Mouse (Mus musculus): ENCODE data around the gene B4galt5.

The B4galt5 gene

DNA sequence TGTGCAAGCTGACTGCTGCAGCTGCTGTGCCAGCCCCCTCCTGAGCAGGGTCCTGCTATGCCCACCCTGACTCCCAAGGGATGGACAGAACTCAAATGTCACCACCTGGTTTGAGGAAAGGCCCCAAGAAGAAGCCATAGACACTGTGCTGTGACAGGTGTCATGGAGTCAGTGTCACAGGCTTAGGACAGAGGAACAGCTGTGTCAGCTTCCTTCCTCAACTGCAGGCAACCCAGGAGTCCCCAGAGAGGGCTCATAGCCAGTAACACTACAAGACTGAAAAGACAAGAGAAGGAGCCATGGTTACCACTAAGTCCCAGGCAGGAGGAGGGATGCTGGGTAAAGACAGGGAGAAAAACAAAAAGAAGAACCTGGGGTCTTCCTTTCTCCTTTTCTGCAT lies 7.9 kb upstream of the B4galt5 start:
- DNase-seq: no peak

DNA sequence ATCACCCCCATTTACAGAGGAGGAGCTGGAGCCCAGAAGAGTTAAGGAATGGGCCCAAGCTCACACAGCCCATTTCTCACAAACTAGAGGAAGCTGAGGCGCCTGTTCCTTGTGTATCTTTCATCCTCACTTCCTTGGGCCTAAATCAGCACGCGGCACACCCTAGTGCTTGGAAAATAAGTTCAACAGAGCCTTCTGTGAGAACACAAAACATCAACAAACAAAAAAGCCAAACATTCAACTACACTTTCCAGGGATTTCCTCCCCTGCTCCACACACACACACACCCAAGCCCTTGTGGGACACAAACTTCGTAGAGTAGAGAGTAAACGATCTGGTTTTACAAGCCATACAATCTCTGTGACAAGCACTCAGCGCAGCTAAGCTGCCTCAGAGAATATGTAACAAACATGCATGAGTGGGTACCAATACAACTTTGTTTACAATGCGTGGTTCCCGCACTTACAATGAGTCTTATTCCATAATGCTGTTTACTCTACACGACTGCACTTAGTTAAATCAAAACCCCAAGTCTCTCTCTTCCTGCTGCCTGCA lies 5.7 kb upstream of the B4galt5 start:
- DNase-seq: no peak

DNA sequence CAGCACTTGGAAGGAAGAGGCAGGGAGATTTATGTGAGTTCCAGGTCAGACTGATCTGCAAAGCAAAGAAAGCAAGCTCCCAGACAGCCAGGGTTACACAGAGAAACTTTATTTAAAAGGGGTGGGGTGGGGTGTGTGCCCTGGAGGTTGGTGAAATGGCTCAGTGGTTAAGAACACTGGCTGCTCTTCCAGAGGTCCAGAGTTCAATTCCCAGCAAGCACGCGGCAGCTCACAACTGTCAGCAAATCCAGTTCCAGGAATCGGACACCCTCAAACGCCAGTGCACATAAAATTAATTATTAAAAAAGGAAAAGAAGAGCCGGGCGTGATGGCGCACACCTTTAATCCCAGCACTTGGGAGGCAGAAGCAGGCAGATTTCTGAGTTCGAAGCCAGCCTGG lies 5.1 kb upstream of the B4galt5 start:
- no peak for DNase-seq

DNA sequence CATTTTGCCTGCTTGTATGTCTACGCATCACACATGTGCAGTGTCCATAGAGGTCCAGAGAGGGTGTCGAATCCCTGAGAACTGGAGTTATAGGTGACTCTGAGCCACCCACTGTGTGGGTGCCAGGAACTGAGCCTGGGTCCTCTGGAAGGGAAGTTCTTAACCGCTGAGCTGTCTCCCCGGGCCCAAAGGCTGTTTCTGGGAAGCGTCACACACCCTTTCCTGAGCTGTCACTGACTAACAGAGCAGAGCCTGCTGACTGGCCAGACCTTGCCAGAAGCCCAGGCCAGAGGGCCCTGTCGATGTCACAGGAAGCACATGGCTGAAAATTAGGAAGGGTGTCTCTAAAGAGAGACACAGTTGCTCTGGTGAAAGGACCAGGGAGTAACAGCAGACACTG lies 3.5 kb upstream of the B4galt5 start:
- DNase-seq: no peak

GRCm38 (mm10) chr2:167351371-167351951 lies 2.5 kb upstream of the B4galt5 start:
- DNase-seq: no peak

DNA sequence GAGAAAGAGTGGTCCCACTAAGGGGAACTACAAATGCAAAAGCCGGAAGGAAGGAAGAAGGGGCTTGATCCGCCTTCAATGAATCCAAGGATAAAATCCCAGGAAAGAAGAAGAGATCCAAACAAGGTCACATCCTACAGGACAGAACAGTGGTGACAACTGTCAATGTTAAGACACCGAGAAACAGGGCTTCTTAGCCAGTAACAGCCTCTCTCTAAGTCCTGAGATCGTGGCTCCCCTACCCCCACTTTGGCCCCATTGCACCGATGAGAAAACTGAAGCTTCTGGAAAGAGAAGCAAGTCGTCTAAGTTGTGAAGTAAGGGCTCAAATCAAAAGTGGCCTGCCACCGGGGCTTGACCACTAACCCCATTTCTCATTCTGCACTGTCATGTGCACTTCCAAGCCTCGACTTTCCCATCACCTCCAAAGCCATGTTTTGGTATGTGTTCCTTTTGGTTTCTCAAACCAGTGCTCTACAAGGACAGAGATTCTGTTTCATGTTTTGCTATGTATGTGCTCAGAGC lies 1.2 kb upstream of the B4galt5 start:
- DNase-seq: no peak

DNA sequence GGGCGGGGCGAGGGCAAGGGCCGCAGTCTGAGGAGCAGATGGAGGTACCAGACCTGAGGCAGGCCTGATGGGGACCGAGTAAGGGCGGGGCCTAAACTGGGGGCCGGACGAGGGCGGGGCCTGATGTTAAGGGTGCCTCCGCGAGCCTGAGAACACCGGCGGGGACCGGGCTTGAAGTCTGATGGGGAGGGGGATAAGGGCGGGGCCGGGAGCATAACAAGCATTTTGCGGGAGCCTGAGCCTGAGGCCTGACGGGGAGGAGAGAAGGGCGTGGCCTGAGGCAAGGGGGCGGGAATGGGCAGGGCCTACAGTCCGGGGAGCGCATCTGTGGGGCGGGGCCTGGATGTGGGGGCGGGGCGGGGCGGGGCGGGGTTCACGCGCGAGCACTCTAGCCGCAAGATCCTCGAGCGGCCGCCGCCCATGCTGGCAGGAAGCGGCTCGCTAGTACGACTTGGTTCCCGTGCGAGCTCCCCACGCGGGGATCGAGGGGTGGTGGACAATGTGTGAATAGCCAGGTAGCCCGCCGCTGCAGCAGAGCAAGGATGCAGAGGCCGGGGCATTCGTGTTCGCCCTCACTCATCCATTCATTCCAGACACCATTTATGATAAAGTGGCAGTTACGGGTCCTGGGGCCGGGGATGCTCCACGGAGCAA lies 427 bp upstream of the B4galt5 start:
- DNase-seq: peak; percentile 98

GRCm38 (mm10) chr2:167347991-167348375 lies 1.0 kb downstream of the B4galt5 start:
- peak; percentile 56 for DNase-seq

DNA sequence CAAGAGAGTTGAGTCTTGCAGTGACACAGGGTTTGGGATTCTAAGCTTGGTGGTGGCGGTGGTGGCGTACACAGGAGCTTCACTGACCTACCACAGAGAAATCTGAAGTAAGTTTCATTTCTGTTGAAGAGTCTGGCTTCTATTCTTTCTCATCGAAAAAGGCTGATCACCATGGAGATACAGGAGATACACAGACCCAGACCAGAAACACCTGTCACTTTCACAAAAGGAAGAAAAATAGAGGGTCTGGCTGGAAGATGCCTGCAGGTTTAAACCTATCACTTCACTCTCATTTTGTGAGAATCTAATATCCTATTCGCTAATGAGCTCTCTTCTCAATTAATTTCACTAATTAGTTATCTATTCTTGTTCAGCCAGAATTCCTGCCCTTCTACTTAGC lies 1.6 kb downstream of the B4galt5 start:
- DNase-seq: no peak

- DNase-seq: no peak
Measured at GRCm38 (mm10) chr2:167345508-167346164, 3.3 kb downstream of the B4galt5 start.

DNA sequence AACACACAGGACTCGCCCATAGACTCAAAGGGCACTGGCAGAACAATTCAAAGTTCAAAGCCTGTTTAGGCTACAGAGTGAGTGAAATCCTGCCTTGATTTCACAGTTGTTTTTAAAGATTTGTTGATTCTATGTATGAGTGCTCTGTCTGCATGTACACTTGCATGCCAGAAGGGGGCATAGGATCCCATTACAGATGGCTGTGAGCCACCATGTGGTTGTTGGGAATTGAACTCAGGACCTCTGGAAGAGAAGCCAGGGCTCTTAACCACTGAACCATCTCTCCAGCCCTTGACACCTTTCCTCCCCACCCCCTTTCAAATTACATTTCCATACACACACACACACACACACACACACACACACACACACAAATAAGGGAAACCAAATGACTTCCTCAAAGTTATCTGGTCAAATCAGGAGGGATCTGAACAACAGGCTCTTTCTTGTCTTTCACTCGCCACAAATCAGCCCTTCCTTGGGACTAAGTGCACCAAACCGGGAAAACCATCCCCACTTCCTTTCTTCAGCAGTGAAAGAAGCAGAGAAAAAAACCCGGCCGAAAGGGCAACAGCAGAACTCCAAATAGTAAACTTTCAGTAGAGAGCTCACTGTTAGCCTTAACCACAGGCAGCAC lies 4.0 kb downstream of the B4galt5 start:
- no peak for DNase-seq

DNA sequence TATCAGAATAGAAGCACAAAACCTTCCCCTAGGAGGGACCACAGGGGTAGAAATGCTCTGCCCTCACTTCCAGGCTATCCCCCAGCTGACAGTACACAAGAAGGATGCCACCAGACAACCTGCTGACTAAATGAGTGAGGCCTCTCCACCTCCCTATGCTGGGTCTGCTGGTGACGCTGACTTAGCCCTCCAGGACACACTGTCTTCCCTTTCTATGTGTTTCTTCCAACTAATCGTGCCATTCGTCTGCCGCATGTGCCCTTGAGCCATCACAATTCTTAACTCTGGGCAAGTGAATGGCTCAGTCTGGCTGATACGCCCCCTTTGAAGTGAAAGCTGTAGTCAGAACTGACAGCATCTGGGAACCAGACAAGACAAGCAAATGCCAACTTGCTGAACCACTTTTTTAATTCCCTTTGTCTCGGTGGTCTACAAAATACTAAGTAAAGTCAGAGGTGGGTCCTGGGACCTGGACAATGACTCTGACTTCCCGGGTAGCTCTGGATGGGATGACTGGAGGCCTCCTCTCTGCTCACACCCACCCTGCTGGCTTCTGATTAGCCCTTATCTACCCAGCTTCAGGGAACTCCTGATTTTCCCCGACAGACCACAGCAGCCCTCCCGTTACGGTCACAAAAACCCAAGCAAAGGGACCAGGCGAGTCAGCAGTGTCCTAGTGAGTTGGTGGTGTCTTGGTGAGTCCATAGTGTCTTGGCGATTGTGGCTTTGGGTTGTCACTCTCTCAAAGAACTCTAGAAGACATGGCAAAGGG lies 5.4 kb downstream of the B4galt5 start:
- DNase-seq: no peak

DNA sequence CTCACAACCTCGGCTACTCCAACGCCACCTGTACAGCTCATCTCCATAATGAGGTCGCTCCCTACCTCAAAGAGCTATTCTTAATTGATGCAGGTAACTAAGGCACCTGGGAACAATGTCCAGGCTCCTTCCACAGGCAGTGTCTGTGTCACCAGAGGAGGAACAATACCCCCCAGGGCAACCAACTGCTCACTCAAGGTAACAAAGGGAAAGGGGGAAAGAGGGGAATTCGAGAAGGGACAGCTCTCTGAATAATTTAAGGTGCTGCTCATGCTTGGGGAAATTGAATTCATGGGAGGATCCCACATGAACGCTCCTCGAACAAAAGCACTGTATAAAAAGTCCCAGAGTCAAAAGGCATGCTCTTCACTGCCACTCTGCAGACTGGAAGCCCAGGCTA lies 6.1 kb downstream of the B4galt5 start:
- no peak for DNase-seq

- DNase-seq: no peak
Measured at GRCm38 (mm10) chr2:167337580-167337979, 11.4 kb downstream of the B4galt5 start.

GRCm38 (mm10) chr2:167337214-167337512 lies 11.8 kb downstream of the B4galt5 start:
- no peak for DNase-seq

DNA sequence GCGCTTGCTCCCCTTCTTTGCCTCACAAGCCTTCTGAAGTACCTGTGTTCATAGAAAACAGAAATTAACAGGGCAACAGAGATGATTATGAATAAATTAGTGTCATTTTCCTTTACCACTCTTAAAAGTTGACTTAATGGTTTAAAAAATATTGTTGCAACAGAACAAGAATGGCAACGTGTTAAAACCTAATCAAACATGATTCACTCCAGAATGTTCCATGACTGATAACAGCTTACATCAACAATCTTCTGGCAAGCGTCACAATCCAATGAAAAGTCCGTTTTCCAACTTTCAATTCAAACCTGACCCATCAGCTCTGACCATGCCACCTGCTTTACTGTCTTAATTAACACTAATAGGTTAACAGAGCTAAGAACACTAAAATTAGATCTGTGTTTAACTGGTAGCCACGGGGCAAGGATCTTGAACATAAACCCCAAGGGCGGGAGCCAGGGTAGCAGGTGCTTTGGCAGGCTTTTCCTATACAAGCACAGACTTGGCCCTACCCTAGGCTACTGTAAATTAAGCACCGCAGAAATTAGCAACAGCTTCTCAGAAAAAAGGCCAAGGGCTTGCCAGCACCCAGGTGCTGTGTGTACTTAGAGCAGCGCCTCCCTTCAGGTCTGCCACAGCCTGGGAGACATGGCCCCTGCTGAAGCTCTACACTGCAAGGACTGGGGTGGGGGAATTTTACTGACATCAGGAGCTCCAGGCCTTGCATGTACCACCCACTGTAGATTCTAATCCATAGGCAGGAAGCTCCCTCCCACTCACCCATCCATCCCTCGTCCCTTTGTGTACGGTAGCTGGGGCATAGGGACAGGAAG lies 12.4 kb downstream of the B4galt5 start:
- DNase-seq: no peak

DNA sequence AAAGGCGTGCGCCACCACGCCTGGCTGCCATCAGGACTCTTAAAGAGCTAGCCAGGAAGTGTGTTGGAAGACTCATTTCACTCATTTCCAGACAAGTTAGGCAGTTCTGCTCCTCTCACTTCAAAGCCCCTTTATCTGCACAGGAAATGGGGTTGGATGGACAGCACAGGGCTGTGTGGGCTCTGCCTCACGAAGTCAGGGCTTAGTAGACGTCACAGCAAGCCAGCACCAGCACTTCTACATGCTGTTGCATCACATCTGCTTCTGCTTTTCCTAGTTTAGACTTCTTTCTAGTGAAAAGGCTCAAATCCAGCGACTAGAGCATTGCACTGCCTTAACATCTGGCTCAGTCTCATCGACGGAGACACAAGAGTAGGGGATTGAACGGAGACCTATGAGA lies 13.9 kb downstream of the B4galt5 start:
- no peak for DNase-seq

GRCm38 (mm10) chr2:167334312-167334711 lies 14.7 kb downstream of the B4galt5 start:
- no peak for DNase-seq

DNA sequence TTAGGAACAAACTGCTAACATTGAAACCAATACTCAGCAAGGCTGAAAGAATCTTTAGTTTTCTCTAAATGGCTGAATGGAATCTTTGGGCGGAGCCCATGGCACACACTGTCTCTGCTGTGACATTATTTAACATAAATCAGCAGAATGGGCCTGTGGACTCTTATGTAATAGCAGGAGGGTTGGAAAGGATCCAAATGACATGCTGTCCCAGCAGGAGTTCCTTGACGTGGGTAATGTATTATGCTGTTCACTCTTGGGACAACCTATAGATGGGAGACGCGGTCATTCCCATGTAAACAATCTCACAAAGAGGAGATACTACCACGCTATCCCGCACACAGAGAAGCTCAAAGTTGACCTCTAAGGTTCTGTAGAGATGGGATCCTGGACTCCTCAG lies 15.5 kb downstream of the B4galt5 start:
- no peak for DNase-seq

- DNase-seq: no peak
Measured at GRCm38 (mm10) chr2:167332336-167332987, 16.5 kb downstream of the B4galt5 start.

- DNase-seq: peak; percentile 54
Measured at GRCm38 (mm10) chr2:167331432-167331921, 17.5 kb downstream of the B4galt5 start.
